19 mouse cellular contexts compared by ENCODE assay signal in the genomic region with DNA sequence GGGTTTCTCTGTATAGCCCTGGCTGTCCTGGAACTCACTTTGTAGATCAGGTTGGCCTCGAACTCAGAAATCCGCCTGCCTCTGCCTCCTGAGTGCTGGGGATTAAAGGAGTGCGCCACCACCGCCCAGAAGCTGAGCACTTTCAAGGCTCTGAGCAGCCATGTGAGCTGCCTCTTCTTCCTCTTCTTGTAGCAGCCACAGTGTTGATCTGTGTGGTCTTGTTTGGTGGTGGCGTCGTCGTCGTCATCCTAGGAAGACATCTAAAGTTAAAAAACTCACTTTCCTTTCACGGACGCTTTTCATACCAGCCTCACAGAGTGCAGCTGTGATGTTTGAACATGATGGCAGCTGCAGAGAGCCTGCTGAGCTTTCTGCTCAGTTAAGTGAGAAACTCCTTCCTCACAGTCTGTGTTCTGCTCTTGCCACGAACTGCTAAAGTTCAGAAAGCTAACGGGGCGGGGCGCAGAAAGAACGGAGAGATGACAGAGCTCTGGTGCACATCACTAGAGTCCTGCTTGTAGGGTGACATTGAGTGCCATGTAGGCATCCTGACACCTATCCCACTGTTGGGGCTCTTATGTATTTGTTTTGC. TPM values are rescaled to one million over a fixed set of nuclear protein-coding genes. Genes with fewer than 3 reads are reported as not detected.
DNase-seq lines count a peak whose midpoint lies in the region; ATAC-seq and TF ChIP-seq lines count a peak whose summit lies in the region.
"Had no signal": no experiment of that assay in that cellular context is flagged by ENCODE, and none has a peak within 500 bp of the region (broad histone marks: within the 10 kb centered on the region; RNA-seq: fewer than 3 reads in every experiment).

No protein-coding gene starts in this region.

- 8% methylated on average over 15 of the region's 15 CpGs for WGBS in thymus, adult 2 months

- ATAC-seq in megakaryocyte, adult 5-6 weeks (ENCODE audit: poor library complexity, severe bottlenecking): peak; percentile 62
- ATAC-seq: forebrain, embryonic 13.5 days; midbrain, embryonic 16.5 days had no signal

- H3K4me1 ChIP-seq in thymus, adult 2 months (replicated peaks; ENCODE audit: control insufficient read depth, insufficient read depth, low read length): peaks cover 37% of the 10 kb centered on the region
- H3K4me1 ChIP-seq: forebrain, embryonic 13.5 days; neural tube, embryonic 13.5 days had no signal

- 0 out of 2 replicates have a peak, but pooled peaks have one; percentile 20 for TF ChIP-seq POLR2A in thymus, adult 2 months (IDR thresholded peaks at IDR 0.05; ENCODE audit: control insufficient read depth, extremely low read depth, insufficient read depth, low read length, poor library complexity)

- H3K27ac ChIP-seq in thymus, adult 2 months (ENCODE audit: control insufficient read depth, insufficient read depth, low read length): peak overlapping the region; percentile 62
- H3K27ac ChIP-seq: forebrain, embryonic 13.5 days; heart, embryonic 13.5 days; hindbrain, embryonic 10.5 days; neural tube, embryonic 13.5 days had no signal

- DNase-seq in B cell, adult 2 months: peak; percentile 63 to 65
- peak; percentile 4 to 16 for DNase-seq in CD8-positive naive resting alpha-beta T cell, adult 2 months (ENCODE audit: low read depth in 2 of 2, low spot score in 2 of 2)
- peak; percentile 56 for DNase-seq in thymus, adult 2 months
- no peak for DNase-seq in lung, postnatal 25 days (ENCODE audit: low spot score)
- DNase-seq in left cerebral cortex, adult 11 months (ENCODE audit: low spot score): no peak
- DNase-seq in cerebellum, adult 8-10 months: no peak
- DNase-seq in adrenal gland, postnatal 25 days: no peak
- DNase-seq: cerebellum, postnatal 14 days; kidney, adult 2 months; kidney, postnatal 25 days; lung, embryonic 14.5 days; right cerebral cortex, postnatal 14 days had no signal

- no peaks in the 10 kb centered on the region for H3K36me3 ChIP-seq in thymus, adult 2 months (ENCODE audit: control insufficient read depth, insufficient read depth, low read length)
- H3K36me3 ChIP-seq: heart, embryonic 13.5 days; hindbrain, embryonic 10.5 days; neural tube, embryonic 13.5 days had no signal

- no peaks in the 10 kb centered on the region for H3K27me3 ChIP-seq in thymus, adult 2 months (ENCODE audit: control insufficient read depth, insufficient read depth, low read length)
- H3K27me3 ChIP-seq: forebrain, embryonic 13.5 days; heart, embryonic 13.5 days; megakaryocyte, embryonic 14.5 days; neural tube, embryonic 13.5 days had no signal

- no peak overlapping the region for H3K4me3 ChIP-seq in thymus, adult 2 months (ENCODE audit: control insufficient read depth, insufficient read depth, low read length)
- H3K4me3 ChIP-seq: forebrain, embryonic 13.5 days; heart, embryonic 13.5 days; hindbrain, embryonic 10.5 days; megakaryocyte, embryonic 14.5 days; neural tube, embryonic 13.5 days had no signal

- TF ChIP-seq CTCF in thymus, adult 2 months (IDR thresholded peaks at IDR 0.05; ENCODE audit: borderline replicate concordance, control insufficient read depth, extremely low read depth, insufficient read depth, low read length, poor library complexity): no peak

RNA-seq across cellular contexts. Expression of gene Plcg2, which starts 34.4 kb away (rescaled TPM):
- 104 and 105 TPM in 2 replicates for total RNA-seq in megakaryocyte, adult 5-6 weeks (2015)
- 164 and 180 TPM in 2 replicates for total RNA-seq in megakaryocyte, adult 5-6 weeks (2017)
- 9.0 and 10.7 TPM in 2 replicates for polyA plus RNA-seq in thymus, adult 2 months (2012; rRNA removed)
- total RNA-seq in adrenal gland, postnatal 25 days (2021): 4.8 and 6.5 TPM in 2 replicates

Comparison
In these comparisons a context has a peak if more than half of its experiments do, and no peak if none do; other contexts are left out.
1. DNase-seq: peak in B cell, adult 2 months (2 of 2), CD8-positive naive resting alpha-beta T cell, adult 2 months (2 of 2) and thymus, adult 2 months (single experiment); none in lung, postnatal 25 days (single experiment), left cerebral cortex, adult 11 months (single experiment), cerebellum, adult 8-10 months (single experiment) and adrenal gland, postnatal 25 days (single experiment).
2. RNA of gene Plcg2, which starts 34.4 kb away (total RNA-seq): 104 to 180 TPM in megakaryocyte, adult 5-6 weeks; 4.8 to 6.5 TPM in adrenal gland, postnatal 25 days; every median in the first group is over 10 times any median in the second.